Mouse (Mus musculus) E14TG2a.4 (cell line): ENCODE results near the gene Celf1.

Source experiments
- CTCF ChIP-seq: conservative IDR thresholded peaks from 2 replicates; pipeline ENCODE4 v1.5.1; 2014; ENCODE audit warnings: low read length
- POU5F1 ChIP-seq: IDR thresholded peaks from 2 replicates; pipeline ENCODE4 v1.6.1; 2014; ENCODE audit warnings: low read length, borderline replicate concordance

- TF ChIP-seq CTCF (no peak), POU5F1 (no peak)
Observed at GRCm38 (mm10) chr2:90921178-90921577, 19.0 kb upstream of the Celf1 start.
